Mouse (Mus musculus) heart, adult 2 months (tissue): ENCODE results near the gene Tut7.

Source experiments
- CTCF ChIP-seq: fragments of 200-600 bp; IDR thresholded peaks from 2 replicates; pipeline ENCODE4 v1.8.1; 2022; ENCODE audit warnings: antibody characterized with exemption, mild to moderate bottlenecking, moderate library complexity
- EP300 ChIP-seq: fragments of 200-500 bp; IDR thresholded peaks from 2 replicates; pipeline ENCODE4 v1.6.1; 2011; ENCODE audit warnings: low read depth, low read length, control low read depth; ENCODE audit not compliant: insufficient read depth
- POLR2A ChIP-seq: fragments of 200-500 bp; IDR thresholded peaks from 2 replicates; pipeline ENCODE4 v1.6.1; 2011; ENCODE audit warnings: mild to moderate bottlenecking, low read depth, low read length, control low read depth; ENCODE audit not compliant: insufficient read depth

GRCm38 (mm10) chr13:59768531-59768930 lies 54.4 kb downstream of the Tut7 start:
- no peak for TF ChIP-seq CTCF
- no peak for TF ChIP-seq POLR2A
- TF ChIP-seq EP300: no peak
